In genomic region chr1:37337273-37337672, GRCm38 (mm10) we compare ENCODE assay signal across 20 mouse cellular contexts. TPM values are rescaled to one million over a fixed set of nuclear protein-coding genes. Genes with fewer than 3 reads are reported as not detected.
DNase-seq lines count a peak whose midpoint lies in the region; ATAC-seq and TF ChIP-seq lines count a peak whose summit lies in the region.
"Had no signal": no experiment of that assay in that cellular context is flagged by ENCODE, and none has a peak within 500 bp of the region (broad histone marks: within the 10 kb centered on the region; RNA-seq: fewer than 3 reads in every experiment).

No protein-coding gene starts in this region.

- in situ Hi-C loops in CH12.LX (cut with MboI; ENCODE audit: low pct_ligation_motif_present, low pct_unique_long_range_greater_than_20kb, low sequenced_read_pairs): no loop called here

- no peak overlapping the region for H3K4me3 ChIP-seq in kidney, embryonic 15.5 days (replicated peaks)
- H3K4me3 ChIP-seq in kidney, adult 2 months (ENCODE audit: insufficient read depth, low read depth, low read length): no peak overlapping the region
- H3K4me3 ChIP-seq in CH12.LX (replicated peaks in 1 of 3; ENCODE audit: low read depth in 2 of 3, low read length in 2 of 3, poor library complexity in 1 of 3): no peak overlapping the region
- no peak overlapping the region for H3K4me3 ChIP-seq in hindbrain, postnatal 0 days (ENCODE audit: low read length)
- H3K4me3 ChIP-seq: embryonic facial prominence, embryonic 13.5 days; forebrain, embryonic 12.5 days; heart, embryonic 10.5 days; hindbrain, embryonic 12.5 days had no signal

- no peak for TF ChIP-seq POLR2A in kidney, adult 2 months (IDR thresholded peaks at IDR 0.05; ENCODE audit: low read depth, low read length)
- TF ChIP-seq POLR2A in CH12.LX (IDR thresholded peaks at IDR 0.05; ENCODE audit: low read depth, low read length): no peak

- peak overlapping the region; percentile 51; the same call in 1 of the 2 replicates for H3K27ac ChIP-seq in kidney, embryonic 15.5 days
- no peak overlapping the region for H3K27ac ChIP-seq in kidney, adult 2 months (ENCODE audit: insufficient read depth, low read depth, low read length)
- no peak overlapping the region for H3K27ac ChIP-seq in CH12.LX (ENCODE audit: insufficient read depth, low read depth)
- H3K27ac ChIP-seq in hindbrain, postnatal 0 days: no peak overlapping the region
- H3K27ac ChIP-seq: embryonic facial prominence, embryonic 13.5 days; forebrain, embryonic 12.5 days; heart, embryonic 10.5 days; hindbrain, embryonic 12.5 days had no signal

- no peak; the same call in 1 of the 2 replicates for TF ChIP-seq RAD21 in CH12.LX (IDR thresholded peaks at IDR 0.05; ENCODE audit: low read depth, low read length)

- H3K79me2 ChIP-seq in CH12.LX (replicated peaks; ENCODE audit: control insufficient read depth, extremely low read depth, insufficient read depth, poor library complexity, severe bottlenecking): no peaks in the 10 kb centered on the region

- peak; percentile 47; the same call in 1 of the 2 replicates for TF ChIP-seq EP300 in CH12.LX (IDR thresholded peaks at IDR 0.05; ENCODE audit: low read length)

- H3K36me3 ChIP-seq in kidney, embryonic 15.5 days: no peaks in the 10 kb centered on the region
- no peaks in the 10 kb centered on the region for H3K36me3 ChIP-seq in kidney, adult 2 months (ENCODE audit: control insufficient read depth, insufficient read depth, low read length)
- no peaks in the 10 kb centered on the region for H3K36me3 ChIP-seq in CH12.LX (replicated peaks in 1 of 2; ENCODE audit: control insufficient read depth in 1 of 2, insufficient read depth in 1 of 2, low read length in 1 of 2)
- H3K36me3 ChIP-seq in hindbrain, postnatal 0 days (ENCODE audit: insufficient read depth, low read length): no peaks in the 10 kb centered on the region
- H3K36me3 ChIP-seq: embryonic facial prominence, embryonic 13.5 days; forebrain, embryonic 12.5 days; G1E; heart, embryonic 10.5 days; hindbrain, embryonic 12.5 days had no signal

- no peaks in the 10 kb centered on the region for H3K9me3 ChIP-seq in kidney, embryonic 15.5 days (replicated peaks)
- H3K9me3 ChIP-seq in CH12.LX (replicated peaks; ENCODE audit: low read length): no peaks in the 10 kb centered on the region
- no peaks in the 10 kb centered on the region for H3K9me3 ChIP-seq in hindbrain, postnatal 0 days (ENCODE audit: low read length)
- H3K9me3 ChIP-seq: embryonic facial prominence, embryonic 13.5 days; forebrain, embryonic 12.5 days; G1E; heart, embryonic 10.5 days; hindbrain, embryonic 12.5 days had no signal

- no peaks in the 10 kb centered on the region for H3K27me3 ChIP-seq in kidney, embryonic 15.5 days
- H3K27me3 ChIP-seq in kidney, adult 2 months (replicated peaks; ENCODE audit: control insufficient read depth, insufficient read depth, low read length): no peaks in the 10 kb centered on the region
- H3K27me3 ChIP-seq in CH12.LX (replicated peaks): no peaks in the 10 kb centered on the region
- H3K27me3 ChIP-seq in hindbrain, postnatal 0 days (ENCODE audit: insufficient read depth, low read length): no peaks in the 10 kb centered on the region
- H3K27me3 ChIP-seq: embryonic facial prominence, embryonic 13.5 days; forebrain, embryonic 12.5 days; hindbrain, embryonic 12.5 days had no signal

- 52% methylated on average over 9 of the region's 9 CpGs for WGBS in kidney, embryonic 15.5 days
- 60% methylated on average over 9 of the region's 9 CpGs for WGBS in kidney, adult 2 months
- 71% methylated on average over 9 of the region's 9 CpGs for WGBS in hindbrain, postnatal 0 days

- H3K4me2 ChIP-seq in kidney, embryonic 15.5 days: no peak overlapping the region
- H3K4me2 ChIP-seq in CH12.LX (ENCODE audit: insufficient read depth, low read depth, poor library complexity, severe bottlenecking): no peak overlapping the region; the same call in 1 of the 2 replicates
- H3K4me2 ChIP-seq in hindbrain, postnatal 0 days (ENCODE audit: low read depth, low read length): no peak overlapping the region
- H3K4me2 ChIP-seq: embryonic facial prominence, embryonic 13.5 days; forebrain, embryonic 12.5 days; hindbrain, embryonic 12.5 days had no signal

- DNase-seq in kidney, adult 2 months: no peak
- DNase-seq in CH12.LX (ENCODE audit: extremely low read depth): peak; percentile 53
- peak; percentile 79 for DNase-seq in brain, adult 2 months (ENCODE audit: low read depth, low spot score)
- peak; percentile 71 for DNase-seq in cerebellum, adult 9-11 months
- no peak for DNase-seq in adrenal gland, postnatal 25 days
- DNase-seq in hindbrain, postnatal 0 days (ENCODE audit: low spot score): no peak
- no peak for DNase-seq in spleen, postnatal 14 days (ENCODE audit: low spot score in 2 of 2)
- DNase-seq: adrenal gland, adult 8-10 months; gastrocnemius, postnatal 10 days; heart, adult 18-20 months; heart, postnatal 10 days; heart, postnatal 4 days had no signal

- H3K4me1 ChIP-seq in kidney, embryonic 15.5 days: peaks cover 39% of the 10 kb centered on the region
- H3K4me1 ChIP-seq in kidney, adult 2 months (ENCODE audit: control insufficient read depth, insufficient read depth, low read length): no peaks in the 10 kb centered on the region
- H3K4me1 ChIP-seq in CH12.LX (ENCODE audit: control insufficient read depth in 1 of 2, insufficient read depth in 2 of 2): peaks cover 27 to 66% of the 10 kb centered on the region in 2 experiments
- peaks cover 7% of the 10 kb centered on the region; the same call in 1 of the 2 replicates for H3K4me1 ChIP-seq in hindbrain, postnatal 0 days (ENCODE audit: insufficient read depth, low read length)

- TF ChIP-seq CTCF in kidney, adult 2 months (conservative IDR thresholded peaks at IDR 0.05; ENCODE audit: insufficient read depth, insufficient read length, low read depth, low read length): no peak
- no peak for TF ChIP-seq CTCF in CH12.LX (conservative IDR thresholded peaks at IDR 0.05 in 1 of 2, IDR thresholded peaks at IDR 0.05 in 1 of 2; ENCODE audit: low read depth in 2 of 2, low read length in 2 of 2)
- no peak for TF ChIP-seq CTCF in hindbrain, postnatal 0 days (IDR thresholded peaks at IDR 0.05; ENCODE audit: low read depth)

- ATAC-seq in kidney, embryonic 15.5 days (replicated peaks; ENCODE audit: low FRiP score): no peak
- no peak for ATAC-seq in hindbrain, postnatal 0 days
- ATAC-seq: forebrain, embryonic 16.5 days; hindbrain, embryonic 16.5 days had no signal

- dilution Hi-C loops in CH12.LX (cut with MboI; ENCODE audit: extremely low pct_ligation_motif_present, extremely low pct_unique_long_range_greater_than_20kb, low sequenced_read_pairs): no loop called here

- H3K9ac ChIP-seq in kidney, embryonic 15.5 days: no peak overlapping the region
- H3K9ac ChIP-seq in CH12.LX (ENCODE audit: insufficient read depth, low read depth): no peak overlapping the region
- H3K9ac ChIP-seq in hindbrain, postnatal 0 days (replicated peaks; ENCODE audit: low read length): no peak overlapping the region
- H3K9ac ChIP-seq: embryonic facial prominence, embryonic 13.5 days; forebrain, embryonic 12.5 days; hindbrain, embryonic 12.5 days had no signal

TF ChIP-seq in CH12.LX, 34 proteins besides CTCF, POLR2A, EP300 and RAD21:
- TF ChIP-seq MAFK (IDR thresholded peaks at IDR 0.05; ENCODE audit: insufficient replicate concordance, low read length) (0 out of 2 replicates have a peak, but pooled peaks have one; percentile 52), UBTF (IDR thresholded peaks at IDR 0.05; ENCODE audit: low read depth, low read length) (no peak), ETS1 (conservative IDR thresholded peaks at IDR 0.05; ENCODE audit: low read depth, low read length) (peak; percentile 43), TCF12 (IDR thresholded peaks at IDR 0.05; ENCODE audit: low read depth, low read length) (peak; percentile 61; the same call in 1 of the 2 replicates), POLR2AphosphoS2 (IDR thresholded peaks at IDR 0.05; ENCODE audit: low read depth, low read length) (no peak), BHLHE40 (IDR thresholded peaks at IDR 0.05; ENCODE audit: low read depth, low read length) (peak; percentile 39; the same call in 1 of the 2 replicates)

RNA-seq across cellular contexts. Expression of gene Inpp4a, which starts 37.6 kb away (rescaled TPM):
- polyA plus RNA-seq in kidney, embryonic 15.5 days (2015; fragmentation: Nextera tagmentation; extraction: Ambion mirVana): 18.7 and 20.5 TPM in 2 replicates
- 7.5 and 7.7 TPM in 2 replicates for polyA plus RNA-seq in kidney, adult 2 months (2012; rRNA removed)
- total RNA-seq in CH12.LX (2012; rRNA removed) (7.0 TPM in 2 replicates), CH12.LX (2014; rRNA removed) (1.5 TPM in 2 replicates)
- polyA plus RNA-seq in CH12.LX (2012; ENCODE audit: insufficient read length, low read depth): 4.0 and 5.0 TPM in 2 replicates
- 25.3 and 25.4 TPM in 2 replicates for total RNA-seq in adrenal gland, postnatal 25 days (2021)
- total RNA-seq in hindbrain, postnatal 0 days (2014; rRNA removed): 45.3 and 53.6 TPM in 2 replicates
- polyA plus RNA-seq in hindbrain, postnatal 0 days (2015; fragmentation: Nextera tagmentation; extraction: Ambion mirVana): 82.5 and 83.7 TPM in 2 replicates

Comparison
In these comparisons a context has a peak if more than half of its experiments do, and no peak if none do; other contexts are left out.
1. DNase-seq: peak in CH12.LX (single experiment), brain, adult 2 months (single experiment) and cerebellum, adult 9-11 months (single experiment); none in kidney, adult 2 months (single experiment), adrenal gland, postnatal 25 days (single experiment), hindbrain, postnatal 0 days (single experiment) and spleen, postnatal 14 days (0 of 2).